Mouse (Mus musculus): ENCODE results near the gene Aldh3a2. TPM values are rescaled to one million over a fixed set of nuclear protein-coding genes. Genes with fewer than 3 reads are reported as not detected.

Aldh3a2 gene
- polyA plus RNA-seq, 1 experiment from 2014 or later, result 47.8 TPM

GRCm38 (mm10) chr11:61225941-61226412 is 41.3 kb downstream of the Aldh3a2 start:
- no peaks in the 10 kb centered on the region for H3K9me3 ChIP-seq (ENCODE audit: control insufficient read depth, low read length)
- H3K4me1 ChIP-seq (replicated peaks; ENCODE audit: control insufficient read depth, insufficient read depth, low read length), result no peaks in the 10 kb centered on the region; the same call in 1 of the 2 replicates
- 58% methylated on average over 6 of the region's 6 CpGs for WGBS
- H3K27me3 ChIP-seq (ENCODE audit: control insufficient read depth, insufficient read depth, low read depth, low read length), result no peaks in the 10 kb centered on the region
- no peak overlapping the region for H3K27ac ChIP-seq (ENCODE audit: low read length)
- H3K36me3 ChIP-seq (ENCODE audit: control insufficient read depth, insufficient read depth, low read length), result no peaks in the 10 kb centered on the region
- no peak overlapping the region for H3K4me3 ChIP-seq (ENCODE audit: low read length)
- no peak overlapping the region for H3K9ac ChIP-seq (ENCODE audit: low read length)
- no peak overlapping the region for H3K4me2 ChIP-seq (ENCODE audit: low read depth, low read length)
- peak; percentile 77 for ATAC-seq (ENCODE audit: low read depth)

- Histone ChIP-seq H3K4me1 (replicated peaks; ENCODE audit: control insufficient read depth, insufficient read depth, low read length) (no peaks in the 10 kb centered on the region; the same call in 1 of the 2 replicates), H3K4me2 (ENCODE audit: low read depth, low read length) (no peak overlapping the region), H3K9me3 (ENCODE audit: control insufficient read depth, low read length) (no peaks in the 10 kb centered on the region), H3K36me3 (ENCODE audit: control insufficient read depth, insufficient read depth, low read length) (no peaks in the 10 kb centered on the region), H3K4me3 (ENCODE audit: low read length) (no peak overlapping the region), H3K9ac (ENCODE audit: low read length) (no peak overlapping the region), H3K27ac (ENCODE audit: low read length) (no peak overlapping the region), H3K27me3 (ENCODE audit: control insufficient read depth, insufficient read depth, low read depth, low read length) (no peaks in the 10 kb centered on the region)
- ATAC-seq (ENCODE audit: low read depth), result no peak
- 69% methylated on average over 4 of the region's 4 CpGs for WGBS
Measured at GRCm38 (mm10) chr11:61225511-61225910, 41.8 kb downstream of the Aldh3a2 start.

GRCm38 (mm10) chr11:61224907-61225306 is 42.4 kb downstream of the Aldh3a2 start:
- no peak overlapping the region for H3K27ac ChIP-seq (ENCODE audit: low read length)
- 87% methylated on average over 10 of the region's 10 CpGs for WGBS
- no peak for ATAC-seq (ENCODE audit: low read depth)

GRCm38 (mm10) chr11:61224234-61224744 is 43.0 kb downstream of the Aldh3a2 start:
- Histone ChIP-seq H3K9me3 (ENCODE audit: control insufficient read depth, low read length) (no peaks in the 10 kb centered on the region), H3K4me1 (replicated peaks; ENCODE audit: control insufficient read depth, insufficient read depth, low read length) (no peaks in the 10 kb centered on the region; the same call in 1 of the 2 replicates), H3K27me3 (ENCODE audit: control insufficient read depth, insufficient read depth, low read depth, low read length) (no peaks in the 10 kb centered on the region), H3K4me3 (ENCODE audit: low read length) (no peak overlapping the region), H3K36me3 (ENCODE audit: control insufficient read depth, insufficient read depth, low read length) (no peaks in the 10 kb centered on the region), H3K27ac (ENCODE audit: low read length) (no peak overlapping the region), H3K4me2 (ENCODE audit: low read depth, low read length) (no peak overlapping the region), H3K9ac (ENCODE audit: low read length) (no peak overlapping the region)
- ATAC-seq (ENCODE audit: low read depth), result no peak
- 48% methylated on average over 6 of the region's 6 CpGs for WGBS

More at GRCm38 (mm10) chr11:61224907-61225306, 42.4 kb downstream of the Aldh3a2 start:
- no peaks in the 10 kb centered on the region for H3K27me3 ChIP-seq (ENCODE audit: control insufficient read depth, insufficient read depth, low read depth, low read length)
- H3K9ac ChIP-seq (ENCODE audit: low read length), result no peak overlapping the region
- H3K9me3 ChIP-seq (ENCODE audit: control insufficient read depth, low read length), result no peaks in the 10 kb centered on the region
- no peaks in the 10 kb centered on the region; the same call in 1 of the 2 replicates for H3K4me1 ChIP-seq (replicated peaks; ENCODE audit: control insufficient read depth, insufficient read depth, low read length)
- H3K4me2 ChIP-seq (ENCODE audit: low read depth, low read length), result no peak overlapping the region
- no peak overlapping the region for H3K4me3 ChIP-seq (ENCODE audit: low read length)
- H3K36me3 ChIP-seq (ENCODE audit: control insufficient read depth, insufficient read depth, low read length), result no peaks in the 10 kb centered on the region

- Histone ChIP-seq H3K4me2 (ENCODE audit: low read depth, low read length) (no peak overlapping the region), H3K9ac (ENCODE audit: low read length) (no peak overlapping the region), H3K4me3 (ENCODE audit: low read length) (no peak overlapping the region), H3K9me3 (ENCODE audit: control insufficient read depth, low read length) (no peaks in the 10 kb centered on the region), H3K27ac (ENCODE audit: low read length) (no peak overlapping the region), H3K36me3 (ENCODE audit: control insufficient read depth, insufficient read depth, low read length) (no peaks in the 10 kb centered on the region), H3K4me1 (replicated peaks; ENCODE audit: control insufficient read depth, insufficient read depth, low read length) (no peaks in the 10 kb centered on the region; the same call in 1 of the 2 replicates), H3K27me3 (ENCODE audit: control insufficient read depth, insufficient read depth, low read depth, low read length) (no peaks in the 10 kb centered on the region)
- WGBS, result 81% methylated on average over 9 of the region's 9 CpGs
- no peak for ATAC-seq (ENCODE audit: low read depth)
Measured at GRCm38 (mm10) chr11:61222971-61223745, 44.1 kb downstream of the Aldh3a2 start.

GRCm38 (mm10) chr11:61222007-61222406 is 45.3 kb downstream of the Aldh3a2 start:
- no peaks in the 10 kb centered on the region; the same call in 1 of the 2 replicates for H3K4me1 ChIP-seq (replicated peaks; ENCODE audit: control insufficient read depth, insufficient read depth, low read length)
- H3K9ac ChIP-seq (ENCODE audit: low read length), result no peak overlapping the region
- no peaks in the 10 kb centered on the region for H3K36me3 ChIP-seq (ENCODE audit: control insufficient read depth, insufficient read depth, low read length)
- H3K9me3 ChIP-seq (ENCODE audit: control insufficient read depth, low read length), result no peaks in the 10 kb centered on the region
- no peak overlapping the region for H3K27ac ChIP-seq (ENCODE audit: low read length)
- H3K4me2 ChIP-seq (ENCODE audit: low read depth, low read length), result no peak overlapping the region
- 86% methylated on average over 1 of the region's 1 CpGs for WGBS
- no peaks in the 10 kb centered on the region for H3K27me3 ChIP-seq (ENCODE audit: control insufficient read depth, insufficient read depth, low read depth, low read length)
- ATAC-seq (ENCODE audit: low read depth), result no peak
- no peak overlapping the region for H3K4me3 ChIP-seq (ENCODE audit: low read length)

GRCm38 (mm10) chr11:61220156-61220881 is 46.9 kb downstream of the Aldh3a2 start:
- Histone ChIP-seq H3K36me3 (ENCODE audit: control insufficient read depth, insufficient read depth, low read length) (no peaks in the 10 kb centered on the region), H3K4me3 (ENCODE audit: low read length) (no peak overlapping the region), H3K9ac (ENCODE audit: low read length) (no peak overlapping the region), H3K4me2 (ENCODE audit: low read depth, low read length) (no peak overlapping the region), H3K27me3 (ENCODE audit: control insufficient read depth, insufficient read depth, low read depth, low read length) (no peaks in the 10 kb centered on the region), H3K4me1 (replicated peaks; ENCODE audit: control insufficient read depth, insufficient read depth, low read length) (no peaks in the 10 kb centered on the region), H3K9me3 (ENCODE audit: control insufficient read depth, low read length) (no peaks in the 10 kb centered on the region), H3K27ac (ENCODE audit: low read length) (no peak overlapping the region)
- ATAC-seq (ENCODE audit: low read depth), result no peak
- WGBS, result 41% methylated on average over 9 of the region's 9 CpGs

- no peak for ATAC-seq (ENCODE audit: low read depth)
- no peak overlapping the region for H3K27ac ChIP-seq (ENCODE audit: low read length)
- peaks cover 6% of the 10 kb centered on the region; the same call in 1 of the 2 replicates for H3K27me3 ChIP-seq (ENCODE audit: control insufficient read depth, insufficient read depth, low read depth, low read length)
- H3K4me1 ChIP-seq (replicated peaks; ENCODE audit: control insufficient read depth, insufficient read depth, low read length), result no peaks in the 10 kb centered on the region
- H3K4me3 ChIP-seq (ENCODE audit: low read length), result no peak overlapping the region
- H3K4me2 ChIP-seq (ENCODE audit: low read depth, low read length), result no peak overlapping the region
- H3K36me3 ChIP-seq (ENCODE audit: control insufficient read depth, insufficient read depth, low read length), result no peaks in the 10 kb centered on the region
- no peaks in the 10 kb centered on the region for H3K9me3 ChIP-seq (ENCODE audit: control insufficient read depth, low read length)
- 90% methylated on average over 3 of the region's 3 CpGs for WGBS
- H3K9ac ChIP-seq (ENCODE audit: low read length), result no peak overlapping the region
Measured at GRCm38 (mm10) chr11:61215936-61216335, 51.3 kb downstream of the Aldh3a2 start.

GRCm38 (mm10) chr11:61212102-61212501 is 55.2 kb downstream of the Aldh3a2 start:
- Histone ChIP-seq H3K4me3 (ENCODE audit: low read length) (no peak overlapping the region), H3K4me1 (replicated peaks; ENCODE audit: control insufficient read depth, insufficient read depth, low read length) (peaks cover 11% of the 10 kb centered on the region), H3K9ac (ENCODE audit: low read length) (no peak overlapping the region), H3K27me3 (ENCODE audit: control insufficient read depth, insufficient read depth, low read depth, low read length) (peaks cover 6% of the 10 kb centered on the region; the same call in 1 of the 2 replicates), H3K36me3 (ENCODE audit: control insufficient read depth, insufficient read depth, low read length) (no peaks in the 10 kb centered on the region), H3K9me3 (ENCODE audit: control insufficient read depth, low read length) (no peaks in the 10 kb centered on the region), H3K27ac (ENCODE audit: low read length) (no peak overlapping the region), H3K4me2 (ENCODE audit: low read depth, low read length) (no peak overlapping the region)
- no peak for ATAC-seq (ENCODE audit: low read depth)
- 31% methylated on average over 20 of the region's 20 CpGs for WGBS
